Mouse (Mus musculus) gastrocnemius, postnatal 14 days (tissue): ENCODE measurements around the gene Rela. TPM values are rescaled to one million over a fixed set of nuclear protein-coding genes. Genes with fewer than 3 reads are reported as not detected.
"Not testable (repeated sequence)": the region's sequence is repeated elsewhere in the genome, so short reads cannot be mapped to it uniquely, and the experiment has no call there.

Experiments used
- DNase-seq: peaks from one replicate; pipeline ENCODE4 v3.0.0; 2021; ENCODE audit warnings: mixed read lengths
- intact Hi-C: fragments of 180-260 bp; cut with DNase I; formaldehyde crosslinking; loops from one replicate; pipeline ENCODE4 v1.15.1; 2025; ENCODE audit warnings: low total_unique reads
- total RNA-seq, 2 experiments: library from RNA; stranded (reverse); gene quantifications; 2 replicates each; pipeline ENCODE4 v1.2.3; 2021

The Rela gene
- total RNA-seq, 2 experiments from 2014 or later, result 17.1 to 21.9 TPM

GRCm38 (mm10) chr19:5662310-5662709, 25.0 kb downstream of the Rela start:
- DNase-seq, result no peak
- intact Hi-C loops, result no loop called here

- peak; percentile 94 for DNase-seq
- intact Hi-C loops, result no loop called here
Measured at GRCm38 (mm10) chr19:5662981-5663913, 26.0 kb downstream of the Rela start, which contains the start of gene Sipa1. Gene Sipa1 (minus strand): TSS chr19:5663707.

GRCm38 (mm10) chr19:5664669-5665257, 27.5 kb downstream of the Rela start:
- intact Hi-C loops, result no loop called here
- DNase-seq, result no peak

GRCm38 (mm10) chr19:5665465-5665864, 28.2 kb downstream of the Rela start:
- no peak for DNase-seq
- intact Hi-C loops, result no loop called here

- intact Hi-C loops, result no loop called here
- no peak for DNase-seq
Measured at GRCm38 (mm10) chr19:5666386-5666785, 29.1 kb downstream of the Rela start.

GRCm38 (mm10) chr19:5668372-5668771, 31.1 kb downstream of the Rela start:
- intact Hi-C loops, result no loop called here
- DNase-seq, result no peak

GRCm38 (mm10) chr19:5680432-5680831, 43.1 kb downstream of the Rela start:
- DNase-seq, result no peak
- intact Hi-C loops, result no loop called here

- DNase-seq, result no peak
- intact Hi-C loops, result no loop called here
Measured at GRCm38 (mm10) chr19:5684236-5684635, 47.0 kb downstream of the Rela start.

- intact Hi-C loops, result no loop called here
- no peak for DNase-seq
Measured at GRCm38 (mm10) chr19:5684985-5685384, 47.7 kb downstream of the Rela start.

GRCm38 (mm10) chr19:5685431-5685830, 48.1 kb downstream of the Rela start:
- intact Hi-C loops, result no loop called here
- DNase-seq, result no peak

- intact Hi-C loops, result no loop called here
- DNase-seq, result no peak
Measured at GRCm38 (mm10) chr19:5685861-5686260, 48.6 kb downstream of the Rela start.

GRCm38 (mm10) chr19:5686437-5686836, 49.2 kb downstream of the Rela start:
- intact Hi-C loops, result no loop called here

GRCm38 (mm10) chr19:5686954-5687353, 49.7 kb downstream of the Rela start:
- DNase-seq, intact Hi-C loops: not testable (repeated sequence)

More at GRCm38 (mm10) chr19:5686437-5686836, 49.2 kb downstream of the Rela start:
- no peak for DNase-seq

GRCm38 (mm10) chr19:5687738-5688137, 50.5 kb downstream of the Rela start:
- intact Hi-C loops, result no loop called here
- no peak for DNase-seq

- intact Hi-C loops, result no loop called here
- peak; percentile 97 for DNase-seq
Measured at GRCm38 (mm10) chr19:5688200-5689087, 51.2 kb downstream of the Rela start, which contains the start of the genes Map3k11 and Pcnx3. Gene Map3k11 (plus strand): TSS chr19:5688742. Gene Pcnx3 (minus strand): TSS chr19:5688908.

- intact Hi-C loops, result no loop called here
- DNase-seq, result no peak
Measured at GRCm38 (mm10) chr19:5689088-5689428, 51.8 kb downstream of the Rela start.

- peak; percentile 89 for DNase-seq
- intact Hi-C loops, result no loop called here
Measured at GRCm38 (mm10) chr19:5689565-5690342, 52.5 kb downstream of the Rela start.

- intact Hi-C loops, result no loop called here
Measured at GRCm38 (mm10) chr19:5690343-5690735, 53.1 kb downstream of the Rela start.

GRCm38 (mm10) chr19:5691601-5692000, 54.3 kb downstream of the Rela start:
- no peak for DNase-seq
- intact Hi-C loops, result no loop called here

More at GRCm38 (mm10) chr19:5690343-5690735, 53.1 kb downstream of the Rela start:
- no peak for DNase-seq
